ENCODE assay signal across 9 mouse cellular contexts in the genomic region with DNA sequence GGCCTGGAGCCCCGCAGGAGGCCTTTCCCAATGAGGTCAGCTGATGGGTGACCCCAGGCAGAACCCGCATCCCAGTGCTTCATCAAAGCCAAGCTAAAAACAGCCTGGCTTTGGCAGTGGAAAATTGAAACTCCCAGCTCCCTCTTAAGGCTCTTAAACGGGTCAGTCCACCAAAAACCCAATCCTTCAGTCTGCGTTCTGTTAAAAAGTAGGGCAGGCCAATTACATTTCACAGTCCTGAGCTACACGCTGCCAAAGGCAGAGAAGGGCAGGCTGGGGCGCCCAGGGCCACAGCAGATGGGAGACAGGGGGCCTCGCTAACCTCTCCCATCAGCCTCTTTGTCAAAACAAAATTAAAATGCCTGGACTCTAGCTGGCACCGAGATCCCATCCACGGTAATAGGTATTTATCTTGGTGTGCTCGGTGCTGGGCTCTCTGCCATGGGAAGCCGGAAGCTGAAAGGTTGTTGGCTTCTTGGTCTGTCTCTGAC.
DNase-seq lines count a peak whose midpoint lies in the region; ATAC-seq and TF ChIP-seq lines count a peak whose summit lies in the region.
"Had no signal": no experiment of that assay in that cellular context is flagged by ENCODE, and none has a peak within 500 bp of the region (broad histone marks: within the 10 kb centered on the region; RNA-seq: fewer than 3 reads in every experiment).

No protein-coding gene starts in this region.

- peak; percentile 37 for DNase-seq in gastrocnemius, adult 2 months
- no peak for DNase-seq in gastrocnemius, postnatal 36 days
- peak; percentile 32 for DNase-seq in right cerebral cortex, postnatal 25 days
- no peak for DNase-seq in right cerebral cortex, postnatal 36 days (ENCODE audit: low spot score in 2 of 2)
- DNase-seq in natural killer cell, adult 2 months (ENCODE audit: low spot score in 2 of 2) = no peak
- no peak for DNase-seq in spleen, adult 12 weeks (ENCODE audit: low spot score)

- no peak for ATAC-seq in hindbrain, embryonic 15.5 days (ENCODE audit: low FRiP score, low read depth)
- ATAC-seq in stomach, embryonic 16.5 days (ENCODE audit: insufficient read depth, low FRiP score) = peak; percentile 71; the same call in 1 of the 2 replicates

- peaks cover 30% of the 10 kb centered on the region for H3K4me1 ChIP-seq in hindbrain, embryonic 15.5 days (replicated peaks)
- H3K4me1 ChIP-seq in stomach, embryonic 16.5 days (ENCODE audit: control insufficient read depth, insufficient read depth, low read length) = no peaks in the 10 kb centered on the region; the same call in 1 of the 2 replicates
- H3K4me1 ChIP-seq: limb, embryonic 12.5 days had no signal

- H3K27me3 ChIP-seq in hindbrain, embryonic 15.5 days = no peaks in the 10 kb centered on the region
- H3K27me3 ChIP-seq in stomach, embryonic 16.5 days (ENCODE audit: control insufficient read depth, insufficient read depth, low read length) = no peaks in the 10 kb centered on the region

- WGBS in hindbrain, embryonic 15.5 days = 34% methylated on average over 11 of the region's 11 CpGs
- WGBS in stomach, embryonic 16.5 days = 33% methylated on average over 11 of the region's 11 CpGs

- TF ChIP-seq CTCF in gastrocnemius, adult 2 months (IDR thresholded peaks at IDR 0.05) = no peak

- H3K9ac ChIP-seq in hindbrain, embryonic 15.5 days = no peak overlapping the region
- no peak overlapping the region for H3K9ac ChIP-seq in stomach, embryonic 16.5 days (ENCODE audit: low read length)
- H3K9ac ChIP-seq: limb, embryonic 12.5 days had no signal

- H3K36me3 ChIP-seq in hindbrain, embryonic 15.5 days = no peaks in the 10 kb centered on the region
- no peaks in the 10 kb centered on the region for H3K36me3 ChIP-seq in stomach, embryonic 16.5 days (ENCODE audit: control insufficient read depth, insufficient read depth, low read length)
- H3K36me3 ChIP-seq: limb, embryonic 12.5 days had no signal

- H3K4me3 ChIP-seq in gastrocnemius, adult 2 months = no peak overlapping the region
- no peak overlapping the region for H3K4me3 ChIP-seq in hindbrain, embryonic 15.5 days
- H3K4me3 ChIP-seq in stomach, embryonic 16.5 days (replicated peaks; ENCODE audit: low read length) = no peak overlapping the region
- H3K4me3 ChIP-seq: limb, embryonic 12.5 days had no signal

- H3K27ac ChIP-seq in gastrocnemius, adult 2 months = peak overlapping the region; percentile 21
- H3K27ac ChIP-seq in hindbrain, embryonic 15.5 days (replicated peaks) = peak overlapping the region; percentile 41
- H3K27ac ChIP-seq in stomach, embryonic 16.5 days (ENCODE audit: low read length) = peak overlapping the region; percentile 70
- H3K27ac ChIP-seq: limb, embryonic 12.5 days had no signal

- no peak overlapping the region for H3K4me2 ChIP-seq in hindbrain, embryonic 15.5 days
- H3K4me2 ChIP-seq in stomach, embryonic 16.5 days (ENCODE audit: low read depth, low read length) = no peak overlapping the region
- H3K4me2 ChIP-seq: limb, embryonic 12.5 days had no signal

- intact Hi-C loops in gastrocnemius, adult 2 months (cut with DNase I) = no loop called here
- intact Hi-C loops in gastrocnemius, postnatal 36 days (cut with DNase I) = loop anchor here (5.0 kb wide), 1 partner anchor 212 kb away; no protein-coding TSS in a partner anchor

- no peaks in the 10 kb centered on the region for H3K9me3 ChIP-seq in hindbrain, embryonic 15.5 days
- H3K9me3 ChIP-seq in stomach, embryonic 16.5 days (replicated peaks; ENCODE audit: control insufficient read depth, low read length) = no peaks in the 10 kb centered on the region
- H3K9me3 ChIP-seq: limb, embryonic 12.5 days had no signal

Comparison
In these comparisons a context has a peak if more than half of its experiments do, and no peak if none do; other contexts are left out.
1. DNase-seq: peak in gastrocnemius, adult 2 months (single experiment) and right cerebral cortex, postnatal 25 days (single experiment); none in gastrocnemius, postnatal 36 days (0 of 2), right cerebral cortex, postnatal 36 days (0 of 2), natural killer cell, adult 2 months (0 of 2) and spleen, adult 12 weeks (single experiment).
2. Peak in every context shown above with its lines, with median percentiles within 50 percentile points of each other: H3K27ac ChIP-seq.